Mouse (Mus musculus) heart, embryonic 13.5 days (tissue): ENCODE measurements around the gene Tdrd1. TPM values are rescaled to one million over a fixed set of nuclear protein-coding genes. Genes with fewer than 3 reads are reported as not detected.
"Not testable (repeated sequence)": the region's sequence is repeated elsewhere in the genome, so short reads cannot be mapped to it uniquely, and the experiment has no call there.

ENCODE experiments used
- ATAC-seq: fragments of 200-750 bp; cut with Nextera tagmentation; 2 replicates; pipeline ENCODE4 v1.8.0; 2017; ENCODE audit warnings: moderate TSS enrichment; ENCODE audit not compliant: insufficient number of reproducible peaks, low FRiP score, low TSS enrichment; ENCODE audit errors: extremely low read depth
- H3K27ac ChIP-seq: fragments of 300-500 bp; sonication (generic); replicated peaks from 2 replicates; pipeline ENCODE4 v1.5.1; 2015; ENCODE audit warnings: moderate library complexity, mild to moderate bottlenecking, inconsistent platforms
- H3K27me3 ChIP-seq: fragments of 300-500 bp; sonication (generic); replicated peaks from 2 replicates; pipeline ENCODE4 v1.6.1; 2015; ENCODE audit warnings: mild to moderate bottlenecking, inconsistent platforms
- H3K36me3 ChIP-seq: fragments of 300-500 bp; sonication (generic); 2 replicates; pipeline ENCODE4 v1.6.1; 2015; ENCODE audit warnings: mild to moderate bottlenecking, inconsistent platforms
- H3K4me1 ChIP-seq: fragments of 300-500 bp; sonication (generic); 2 replicates; pipeline ENCODE4 v1.6.1; 2015; ENCODE audit warnings: inconsistent platforms
- H3K4me2 ChIP-seq: fragments of 300-500 bp; sonication (generic); 2 replicates; pipeline ENCODE4 v1.6.1; 2015; ENCODE audit warnings: inconsistent platforms, mild to moderate bottlenecking, moderate library complexity
- H3K4me3 ChIP-seq: fragments of 300-500 bp; sonication (generic); 2 replicates; pipeline ENCODE4 v1.5.1; 2015; ENCODE audit warnings: moderate library complexity, mild to moderate bottlenecking, inconsistent platforms
- H3K9ac ChIP-seq: fragments of 300-500 bp; sonication (generic); 2 replicates; pipeline ENCODE4 v1.6.1; 2015; ENCODE audit warnings: inconsistent platforms, mild to moderate bottlenecking, moderate library complexity
- H3K9me3 ChIP-seq: fragments of 300-500 bp; sonication (generic); 2 replicates; pipeline ENCODE4 v1.6.1; 2016; ENCODE audit warnings: inconsistent platforms
- WGBS: fragments of 180-500 bp; shearing (Covaris S2); methylation state at CpG from one replicate; pipeline ENCODE4 v1.1.7; 2015; ENCODE audit warnings: mixed read lengths; 5-methylcytosine and 5-hydroxymethylcytosine counted together
- polyA plus RNA-seq: library from polyadenylated mRNA; unstranded; fragments of >200 nt; fragmentation: Nextera tagmentation; extraction: Ambion mirVana; gene quantifications from 2 replicates; pipeline ENCODE4 v1.2.1, GENCODE M21; 2015

Gene Tdrd1
- 0.52 and 0.75 TPM in 2 replicates for polyA plus RNA-seq

DNA sequence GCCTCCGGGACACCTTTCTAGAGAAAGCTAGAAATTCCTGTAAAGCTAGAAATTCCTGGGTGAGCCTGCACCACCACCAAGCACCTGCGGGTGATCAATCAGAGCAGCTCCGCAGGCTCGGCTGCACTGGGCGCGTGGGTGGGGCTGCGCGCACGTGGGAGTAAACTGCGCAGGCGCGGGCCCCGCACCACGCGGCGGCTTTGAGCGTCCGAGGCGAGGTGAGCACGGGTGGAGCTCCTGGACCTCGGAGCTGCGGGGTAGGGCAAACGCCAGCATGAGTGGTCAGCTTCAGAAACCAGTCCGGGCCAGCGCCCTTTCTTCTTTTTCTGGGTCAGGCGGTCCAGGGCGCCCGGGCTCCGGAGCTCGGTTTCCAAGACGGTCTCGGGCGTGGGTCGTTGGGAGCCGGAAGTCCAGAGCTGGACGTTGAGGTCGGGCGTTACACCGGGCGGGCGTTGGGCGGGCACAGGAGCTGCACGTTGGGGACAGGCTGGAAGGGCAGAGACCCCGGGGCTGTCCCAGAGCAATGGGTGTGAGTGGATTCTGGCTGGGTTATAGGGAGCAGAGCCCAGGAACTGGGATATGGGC, at the start of gene Tdrd1:
Gene Tdrd1 (plus strand): TSS at position 163 of the 585 bp plus-strand sequence.
- no peak within 1 kb of the TSS for H3K27ac ChIP-seq
- peak within 1 kb of the TSS; percentile 37 for H3K4me3 ChIP-seq
- no peaks in the 10 kb centered on the region for H3K36me3 ChIP-seq
- peak within 1 kb of the TSS; percentile 16 for H3K9ac ChIP-seq
- peaks cover 11% of the 10 kb centered on the region for H3K4me1 ChIP-seq
- peak within 1 kb of the TSS; percentile 64 for H3K4me2 ChIP-seq
- no peak for ATAC-seq
- WGBS, result 44% methylated on average over 44 of the region's 44 CpGs
- no peaks in the 10 kb centered on the region for H3K9me3 ChIP-seq
- peaks cover 25% of the 10 kb centered on the region for H3K27me3 ChIP-seq

DNA sequence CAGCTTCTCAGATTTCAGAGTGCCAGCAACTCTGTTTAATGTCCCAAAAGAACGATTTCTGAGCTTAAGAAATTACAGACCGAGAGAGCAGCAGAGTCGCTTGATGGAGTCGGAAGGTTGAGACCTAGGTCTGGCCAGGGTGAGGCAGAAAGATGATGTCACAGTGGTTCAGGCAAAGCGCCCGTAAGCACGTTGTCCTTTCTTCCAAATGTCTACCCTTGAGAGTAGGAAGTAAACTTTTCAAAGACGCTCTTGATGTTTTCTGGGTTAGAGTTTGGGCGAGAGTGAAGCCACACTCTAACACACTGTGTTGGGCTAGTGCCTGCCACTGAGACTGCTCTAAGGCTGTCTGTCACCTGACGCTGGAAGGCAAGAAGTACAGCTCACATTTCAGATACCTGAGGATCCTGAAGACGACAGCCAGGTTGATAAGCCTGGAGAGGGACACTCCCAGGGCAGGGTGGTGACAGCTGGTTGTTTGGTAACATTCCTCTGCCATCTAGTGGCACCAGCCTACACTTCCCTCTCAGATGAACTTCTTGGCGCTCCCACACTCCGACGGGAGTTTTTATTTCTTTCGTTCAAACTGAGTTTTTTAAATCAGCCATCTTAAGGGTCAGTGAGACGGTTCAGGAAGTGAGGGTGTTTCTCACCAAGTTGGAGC, 49.2 kb upstream of the Tdrd1 start:
- Histone ChIP-seq H3K4me2 (peak overlapping the region; percentile 72), H3K27ac (no peak overlapping the region), H3K9me3 (no peaks in the 10 kb centered on the region), H3K4me3 (0 out of 2 replicates have a peak overlapping the region, but pooled peaks have one; percentile 5), H3K36me3 (no peaks in the 10 kb centered on the region), H3K9ac (peak overlapping the region; percentile 45; the same call in 1 of the 2 replicates), H3K4me1 (peaks cover 49% of the 10 kb centered on the region), H3K27me3 (no peaks in the 10 kb centered on the region; the same call in 1 of the 2 replicates)
- WGBS, result 21% methylated on average over 16 of the region's 16 CpGs
- ATAC-seq, result no peak

DNA sequence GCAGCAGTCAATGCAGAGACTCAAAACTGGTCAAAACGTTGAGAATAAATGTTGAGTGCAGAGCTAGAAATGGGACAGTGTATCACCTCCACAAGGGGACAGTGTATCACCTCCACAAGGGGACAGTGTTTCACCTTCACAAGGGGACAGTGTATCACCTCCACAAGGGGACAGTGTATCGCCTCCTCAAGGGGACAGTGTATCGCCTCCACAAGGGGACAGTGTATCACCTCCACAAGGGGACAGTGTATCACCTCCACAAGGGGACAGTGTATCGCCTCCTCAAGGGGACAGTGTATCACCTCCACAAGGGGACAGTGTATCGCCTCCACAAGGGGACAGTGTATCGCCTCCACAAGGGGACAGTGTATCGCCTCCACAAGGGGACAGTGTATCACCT, 47.5 kb upstream of the Tdrd1 start:
- H3K9ac ChIP-seq, H3K4me2 ChIP-seq, H3K4me3 ChIP-seq, H3K36me3 ChIP-seq, H3K9me3 ChIP-seq, ATAC-seq, H3K27me3 ChIP-seq, H3K27ac ChIP-seq: not testable (repeated sequence)
- H3K4me1 ChIP-seq, result peaks cover 41% of the 10 kb centered on the region
- WGBS, result 93% methylated on average over 7 of the region's 7 CpGs

DNA sequence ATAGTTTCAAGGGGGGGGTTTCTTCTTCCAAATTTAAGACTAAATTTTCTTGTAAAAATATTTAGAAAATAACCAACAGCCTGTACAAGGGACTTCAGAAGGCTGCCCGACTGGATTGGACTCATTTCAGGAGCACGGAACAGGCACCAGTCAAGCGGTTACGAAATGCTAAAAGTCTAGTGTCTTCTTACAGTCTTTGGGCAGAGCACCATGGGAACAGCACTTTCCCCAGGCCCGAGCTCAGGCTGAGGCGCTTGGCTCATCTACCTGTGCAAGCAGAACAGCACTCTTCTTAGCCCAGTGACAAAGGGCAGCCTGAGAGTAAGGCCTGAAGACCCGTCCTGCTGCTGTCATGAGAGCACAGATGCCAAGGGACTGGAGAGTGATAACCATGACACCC, 38.1 kb upstream of the Tdrd1 start:
- Histone ChIP-seq H3K4me3 (no peak overlapping the region), H3K27ac (no peak overlapping the region), H3K9me3 (no peaks in the 10 kb centered on the region), H3K9ac (no peak overlapping the region), H3K27me3 (no peaks in the 10 kb centered on the region), H3K4me1 (no peaks in the 10 kb centered on the region), H3K4me2 (no peak overlapping the region), H3K36me3 (peaks cover 81% of the 10 kb centered on the region)
- no peak for ATAC-seq
- 90% methylated on average over 7 of the region's 7 CpGs for WGBS

DNA sequence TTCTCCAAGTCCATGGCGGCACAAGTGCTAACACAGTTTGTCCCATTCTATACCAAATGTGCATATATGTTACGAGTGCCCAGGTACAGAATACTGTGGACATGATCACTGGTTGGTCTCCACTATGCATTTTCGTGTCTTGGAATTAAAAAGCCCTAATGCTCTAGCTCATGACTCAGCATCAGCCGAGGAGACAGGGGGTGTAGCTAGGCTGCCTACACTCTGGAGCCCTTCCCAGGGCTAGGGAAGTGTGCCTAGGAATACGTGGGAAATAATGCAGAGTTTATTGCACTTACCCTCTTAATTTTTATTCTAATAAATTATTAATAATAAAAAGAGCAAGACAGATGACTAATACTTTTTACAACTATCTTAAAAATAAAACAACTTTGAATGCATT, 37.1 kb upstream of the Tdrd1 start:
- Histone ChIP-seq H3K4me2 (no peak overlapping the region), H3K9ac (no peak overlapping the region), H3K4me3 (no peak overlapping the region), H3K4me1 (no peaks in the 10 kb centered on the region), H3K27ac (no peak overlapping the region), H3K27me3 (no peaks in the 10 kb centered on the region), H3K36me3 (peaks cover 82% of the 10 kb centered on the region), H3K9me3 (no peaks in the 10 kb centered on the region)
- no peak for ATAC-seq
- 89% methylated on average over 5 of the region's 5 CpGs for WGBS

DNA sequence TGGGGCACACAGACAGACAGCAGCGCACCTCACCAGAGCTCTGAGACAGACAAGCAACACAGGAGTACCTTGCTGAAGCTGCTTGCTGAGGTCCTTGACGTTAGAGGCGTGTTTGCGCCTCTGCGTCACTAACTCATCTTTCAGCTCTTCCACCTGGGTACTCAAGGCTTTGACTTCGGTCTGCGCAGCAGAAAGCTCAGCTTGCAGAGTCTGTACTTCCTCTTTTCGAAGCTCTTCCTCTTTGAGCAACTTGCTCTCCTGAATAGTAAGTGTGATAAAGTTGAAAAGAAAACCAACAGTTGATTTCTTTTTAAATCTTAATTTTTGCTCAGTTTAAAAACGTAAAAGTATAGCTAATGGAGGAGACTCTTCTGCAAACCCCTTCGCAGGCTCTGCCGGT, 28.6 kb upstream of the Tdrd1 start:
- Histone ChIP-seq H3K9ac (no peak overlapping the region), H3K27me3 (no peaks in the 10 kb centered on the region), H3K4me1 (peaks cover 32% of the 10 kb centered on the region), H3K9me3 (no peaks in the 10 kb centered on the region), H3K4me3 (no peak overlapping the region), H3K27ac (no peak overlapping the region), H3K36me3 (peaks cover 95% of the 10 kb centered on the region), H3K4me2 (no peak overlapping the region)
- WGBS, result 89% methylated on average over 11 of the region's 11 CpGs
- no peak for ATAC-seq

DNA sequence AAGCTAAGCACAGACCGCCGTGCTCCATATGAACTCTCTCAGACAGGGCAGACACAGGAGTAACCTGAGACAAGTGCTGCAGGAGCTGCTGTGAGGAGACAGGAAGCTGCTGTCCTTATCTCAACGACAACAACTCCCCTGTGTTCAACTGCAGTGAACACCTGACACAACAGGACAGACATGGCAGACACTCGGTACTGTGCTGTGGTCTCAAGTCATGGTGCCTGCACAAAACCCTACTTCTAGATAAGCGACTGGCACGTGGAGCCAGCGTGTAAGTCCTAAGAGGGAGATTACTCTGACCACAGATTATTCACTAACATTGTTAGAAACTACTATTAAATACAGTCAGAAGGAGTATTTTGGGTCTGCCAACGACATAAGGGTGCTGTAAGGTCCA, 25.8 kb upstream of the Tdrd1 start:
- Histone ChIP-seq H3K36me3 (peaks cover 87% of the 10 kb centered on the region), H3K4me2 (0 out of 2 replicates have a peak overlapping the region, but pooled peaks have one; percentile 2), H3K9ac (no peak overlapping the region), H3K27ac (peak overlapping the region; percentile 81), H3K9me3 (no peaks in the 10 kb centered on the region), H3K27me3 (no peaks in the 10 kb centered on the region), H3K4me1 (peaks cover 48% of the 10 kb centered on the region), H3K4me3 (no peak overlapping the region)
- ATAC-seq, result no peak
- WGBS, result 42% methylated on average over 8 of the region's 8 CpGs

DNA sequence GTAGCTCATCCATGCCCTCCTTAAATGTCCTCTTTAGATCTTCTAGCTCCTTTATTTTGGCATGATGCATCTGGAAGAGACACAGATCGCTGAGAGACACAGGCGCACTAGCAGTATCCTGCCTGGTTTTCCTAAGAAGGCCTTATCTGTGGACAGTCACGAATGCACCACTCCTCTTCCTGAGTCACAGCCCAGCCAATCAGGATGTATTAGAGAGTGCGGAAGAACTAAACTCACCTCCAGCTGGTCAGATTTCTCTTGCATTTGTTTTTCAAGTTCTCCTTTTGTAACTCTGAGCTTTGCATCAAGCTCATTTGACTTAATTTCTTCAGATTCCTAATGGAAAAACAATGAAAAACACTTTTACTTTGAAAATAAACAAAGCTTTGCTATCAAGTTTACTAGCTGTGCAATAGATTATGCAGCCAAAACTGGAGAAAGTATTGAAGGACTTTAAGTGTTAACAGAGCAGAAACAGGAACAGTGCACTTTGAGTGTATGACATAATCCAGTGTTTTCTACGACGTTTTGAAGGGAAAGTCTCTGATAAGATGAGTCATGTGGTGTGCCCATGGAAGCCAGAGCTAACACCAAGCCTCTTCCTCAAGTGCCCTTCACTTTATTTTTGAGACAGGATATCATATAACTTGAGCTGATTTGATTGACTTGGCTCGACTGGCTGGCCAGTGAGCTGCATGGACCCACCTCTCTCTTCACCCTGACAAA, 24.9 kb upstream of the Tdrd1 start:
- WGBS, result 21% methylated on average over 7 of the region's 7 CpGs
- 0 out of 2 replicates have a peak overlapping the region, but pooled peaks have one; percentile 2 for H3K4me2 ChIP-seq
- ATAC-seq, result no peak

DNA sequence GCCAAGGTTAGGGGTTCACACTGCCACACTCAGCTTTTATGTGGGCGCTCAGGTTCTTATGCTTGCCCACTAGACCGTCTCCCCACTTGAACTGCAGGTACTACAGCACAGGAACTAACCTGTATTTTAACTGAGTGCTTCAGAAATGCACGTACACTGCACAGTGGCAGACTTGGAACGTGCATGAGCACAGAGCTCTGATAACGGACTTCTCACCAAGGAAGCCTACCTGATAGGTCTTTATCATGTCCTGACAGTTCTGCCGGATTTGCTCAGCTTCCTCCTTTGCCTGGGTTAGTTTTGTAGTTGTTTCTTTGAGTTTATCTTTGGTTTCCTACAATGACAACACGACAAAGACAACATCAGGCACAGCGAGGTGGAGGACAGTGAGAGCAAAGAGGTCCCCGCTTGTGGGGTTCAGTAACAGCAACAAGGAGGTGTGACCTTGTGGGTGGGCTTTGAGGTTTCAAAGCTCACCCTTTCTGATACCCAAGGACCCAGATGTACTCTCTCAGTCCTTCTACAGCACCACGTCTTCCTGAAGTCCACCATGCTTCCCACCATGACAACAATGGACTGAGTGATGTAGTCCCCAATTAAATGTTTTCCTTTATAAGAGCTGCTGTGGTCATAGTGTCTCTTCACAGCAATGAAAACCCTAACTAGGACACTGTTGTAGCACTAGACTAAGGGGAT, 24.2 kb upstream of the Tdrd1 start:
- Histone ChIP-seq H3K9ac (no peak overlapping the region), H3K27ac (peak overlapping the region; percentile 81), H3K9me3 (no peaks in the 10 kb centered on the region), H3K27me3 (no peaks in the 10 kb centered on the region), H3K36me3 (peaks cover 85% of the 10 kb centered on the region), H3K4me2 (peak overlapping the region; percentile 9; the same call in 1 of the 2 replicates), H3K4me1 (peaks cover 48% of the 10 kb centered on the region), H3K4me3 (no peak overlapping the region)
- 43% methylated on average over 10 of the region's 10 CpGs for WGBS
- no peak for ATAC-seq

More for the DNA sequence above, 24.9 kb upstream of the Tdrd1 start:
- no peaks in the 10 kb centered on the region for H3K27me3 ChIP-seq
- H3K36me3 ChIP-seq, result peaks cover 87% of the 10 kb centered on the region
- H3K4me3 ChIP-seq, result no peak overlapping the region
- H3K27ac ChIP-seq, result peak overlapping the region; percentile 81
- H3K9ac ChIP-seq, result no peak overlapping the region
- H3K9me3 ChIP-seq, result no peaks in the 10 kb centered on the region
- H3K4me1 ChIP-seq, result peaks cover 48% of the 10 kb centered on the region

DNA sequence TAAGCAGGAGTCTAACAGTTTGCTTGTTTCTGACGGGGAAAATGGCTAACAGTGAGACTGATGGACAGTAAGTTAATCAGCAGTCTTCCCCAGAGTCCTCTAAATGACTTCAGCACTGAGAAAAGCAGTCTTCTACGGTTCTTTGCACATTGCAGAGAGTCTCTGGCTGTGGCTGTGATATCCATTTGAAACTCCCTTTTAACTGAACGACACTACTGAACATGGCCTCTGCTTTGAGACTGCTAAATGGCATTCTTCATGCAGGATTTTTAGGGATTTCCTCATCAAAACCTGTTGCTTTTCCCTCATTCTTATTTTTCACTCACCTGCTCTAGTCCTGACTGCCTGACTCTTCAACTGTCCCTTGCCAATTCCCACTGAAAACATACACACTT, 23.7 kb upstream of the Tdrd1 start:
- Histone ChIP-seq H3K27ac (peak overlapping the region; percentile 81), H3K9me3 (no peaks in the 10 kb centered on the region), H3K4me2 (peak overlapping the region; percentile 9; the same call in 1 of the 2 replicates), H3K4me3 (no peak overlapping the region), H3K9ac (no peak overlapping the region), H3K27me3 (no peaks in the 10 kb centered on the region), H3K36me3 (peaks cover 88% of the 10 kb centered on the region), H3K4me1 (peaks cover 48% of the 10 kb centered on the region)
- 70% methylated on average over 3 of the region's 3 CpGs for WGBS
- no peak for ATAC-seq

DNA sequence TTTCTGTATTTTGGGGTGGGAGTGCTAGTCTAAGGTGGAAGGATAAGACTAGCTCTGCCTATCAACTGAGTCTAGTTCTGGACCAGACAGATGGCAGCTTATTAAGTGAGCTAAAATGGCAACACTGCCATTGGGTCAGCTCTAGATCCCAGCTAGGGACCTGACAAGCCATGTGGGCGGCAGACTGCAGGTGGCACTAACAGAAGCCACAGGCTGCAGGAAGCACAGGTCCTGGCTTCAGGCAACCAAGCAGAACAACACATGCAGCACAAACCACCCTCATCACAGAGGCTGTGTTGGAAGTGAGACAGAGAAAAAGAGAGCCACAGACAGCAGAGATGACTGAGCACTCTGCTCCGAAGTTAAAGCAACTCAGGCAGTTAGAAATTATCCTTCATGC, 20.6 kb upstream of the Tdrd1 start:
- Histone ChIP-seq H3K9ac (no peak overlapping the region), H3K4me3 (no peak overlapping the region), H3K36me3 (peaks cover 86% of the 10 kb centered on the region), H3K4me2 (no peak overlapping the region), H3K9me3 (no peaks in the 10 kb centered on the region), H3K27me3 (no peaks in the 10 kb centered on the region), H3K4me1 (peaks cover 36% of the 10 kb centered on the region), H3K27ac (no peak overlapping the region)
- no peak for ATAC-seq
- 83% methylated on average over 2 of the region's 2 CpGs for WGBS
